Mouse (Mus musculus) MEL (cell line): ENCODE results near the gene Tnfrsf8. TPM values are rescaled to one million over a fixed set of nuclear protein-coding genes. Genes with fewer than 3 reads are reported as not detected.

Experiments
- DNase-seq: peaks from one replicate; pipeline ENCODE4 v3.0.0; 2011; ENCODE audit warnings: low read depth, low spot score
- H3K27ac ChIP-seq: 2 replicates; pipeline ENCODE4 v1.5.1; 2012; ENCODE audit warnings: low read depth, mild to moderate bottlenecking, control low read depth, low read length, moderate library complexity; ENCODE audit not compliant: control insufficient read depth
- H3K27me3 ChIP-seq, 2 experiments: fragments of 150-350 bp in 1 of 2; sonication (generic) in 1 of 2; 2 replicates each; pipeline ENCODE4 v1.6.1; 2012; ENCODE audit warnings: low read length in 2 of 2, mild to moderate bottlenecking in 2 of 2, improper control_type of control experiment in 1 of 2, moderate library complexity in 1 of 2; ENCODE audit not compliant: insufficient read depth in 2 of 2, control insufficient read depth in 1 of 2
- H3K36me3 ChIP-seq, 2 experiments: 2 replicates each; pipeline ENCODE4 v1.6.1; 2012 to 2014; ENCODE audit warnings: low read length in 2 of 2, improper control_type of control experiment in 1 of 2, inconsistent platforms in 1 of 2, mild to moderate bottlenecking in 1 of 2; ENCODE audit not compliant: insufficient read depth in 2 of 2, control insufficient read depth in 1 of 2
- H3K4me1 ChIP-seq, 2 experiments: fragments of 150-350 bp in 1 of 2; sonication (generic) in 1 of 2; 2 replicates each; pipeline ENCODE4 v1.6.1; 2012; ENCODE audit warnings: low read length in 2 of 2, improper control_type of control experiment in 1 of 2, mild to moderate bottlenecking in 1 of 2; ENCODE audit not compliant: insufficient read depth in 2 of 2, control insufficient read depth in 1 of 2
- H3K4me3 ChIP-seq, 2 experiments: fragments of 150-350 bp in 1 of 2; sonication (generic) in 1 of 2; 2 replicates each; pipeline ENCODE4 v1.5.1; 2012; ENCODE audit warnings: low read depth in 2 of 2, low read length in 2 of 2, mild to moderate bottlenecking in 2 of 2, moderate library complexity in 2 of 2, control low read depth in 1 of 2, improper control_type of control experiment in 1 of 2; ENCODE audit not compliant: control insufficient read depth in 1 of 2, insufficient read depth in 1 of 2
- H3K79me2 ChIP-seq: 2 replicates; pipeline ENCODE4 v1.6.1; 2012; ENCODE audit warnings: mild to moderate bottlenecking, low read length, moderate library complexity; ENCODE audit not compliant: control insufficient read depth, poor library complexity, insufficient read depth
- H3K9ac ChIP-seq: 2 replicates; pipeline ENCODE4 v1.6.1; 2012; ENCODE audit warnings: low read depth, mild to moderate bottlenecking, control low read depth, low read length, moderate library complexity; ENCODE audit not compliant: control insufficient read depth, poor library complexity, severe bottlenecking
- H3K9me3 ChIP-seq: fragments of 150-350 bp; sonication (generic); replicated peaks from 2 replicates; pipeline ENCODE4 v1.6.1; 2012; ENCODE audit warnings: mild to moderate bottlenecking, low read length, improper control_type of control experiment, moderate library complexity; ENCODE audit not compliant: insufficient read depth
- BHLHE40 ChIP-seq: IDR thresholded peaks from 2 replicates; pipeline ENCODE4 v1.6.1; 2012; ENCODE audit warnings: low read depth, mild to moderate bottlenecking, inconsistent platforms, low read length, improper control_type of control experiment, borderline replicate concordance
- CHD1 ChIP-seq: IDR thresholded peaks from 2 replicates; pipeline ENCODE4 v1.6.1; 2012; ENCODE audit warnings: low read depth, mild to moderate bottlenecking, inconsistent platforms, low read length, improper control_type of control experiment
- CHD2 ChIP-seq: IDR thresholded peaks from 2 replicates; pipeline ENCODE4 v1.6.1; 2011; ENCODE audit warnings: low read length, improper control_type of control experiment
- ELF1 ChIP-seq: IDR thresholded peaks from 2 replicates; pipeline ENCODE4 v1.6.1; 2014; ENCODE audit warnings: low read depth, mild to moderate bottlenecking, inconsistent platforms, low read length, improper control_type of control experiment, moderate library complexity
- EP300 ChIP-seq, 2 experiments: IDR thresholded peaks; 2 replicates each; pipeline ENCODE4 v1.6.1; 2011; ENCODE audit warnings: improper control_type of control experiment in 2 of 2, low read length in 2 of 2, low read depth in 1 of 2, mild to moderate bottlenecking in 1 of 2
- ETS1 ChIP-seq: IDR thresholded peaks from 2 replicates; pipeline ENCODE4 v1.6.1; 2012; ENCODE audit warnings: low read depth, mild to moderate bottlenecking, inconsistent platforms, low read length, improper control_type of control experiment, moderate library complexity
- HCFC1 ChIP-seq: IDR thresholded peaks from 2 replicates; pipeline ENCODE4 v1.6.1; 2012; ENCODE audit warnings: low read depth, mild to moderate bottlenecking, inconsistent platforms, low read length, improper control_type of control experiment, moderate library complexity
- JUND ChIP-seq: IDR thresholded peaks from 2 replicates; pipeline ENCODE4 v1.6.1; 2011; ENCODE audit warnings: low read depth, mild to moderate bottlenecking, improper control_type of control experiment, low read length
- KAT2A ChIP-seq: conservative IDR thresholded peaks from 2 replicates; pipeline ENCODE4 v1.6.1; 2012; ENCODE audit warnings: low read depth, low read length, improper control_type of control experiment, inconsistent platforms
- MAFK ChIP-seq: IDR thresholded peaks from 2 replicates; pipeline ENCODE4 v1.6.1; 2011; ENCODE audit warnings: low read depth, mild to moderate bottlenecking, low read length, improper control_type of control experiment, borderline replicate concordance
- MAX ChIP-seq: IDR thresholded peaks from 2 replicates; pipeline ENCODE4 v1.6.1; 2011; ENCODE audit warnings: low read length, improper control_type of control experiment
- MAZ ChIP-seq: IDR thresholded peaks from 2 replicates; pipeline ENCODE4 v1.6.1; 2012; ENCODE audit warnings: low read depth, mild to moderate bottlenecking, inconsistent platforms, low read length, improper control_type of control experiment
- MYC ChIP-seq: IDR thresholded peaks from 2 replicates; pipeline ENCODE4 v1.6.1; 2011; ENCODE audit warnings: low read depth, mild to moderate bottlenecking, low read length, improper control_type of control experiment, moderate library complexity
- NELFE ChIP-seq: IDR thresholded peaks from 2 replicates; pipeline ENCODE4 v1.6.1; 2011; ENCODE audit warnings: low read depth, low read length, improper control_type of control experiment
- RAD21 ChIP-seq: IDR thresholded peaks from 2 replicates; pipeline ENCODE4 v1.6.1; 2011; ENCODE audit warnings: mild to moderate bottlenecking, low read depth, low read length, improper control_type of control experiment
- SIN3A ChIP-seq: IDR thresholded peaks from 2 replicates; pipeline ENCODE4 v1.6.1; 2012; ENCODE audit warnings: low read length, improper control_type of control experiment, inconsistent platforms
- SMC3 ChIP-seq: IDR thresholded peaks from 2 replicates; pipeline ENCODE4 v1.6.1; 2011; ENCODE audit warnings: low read depth, low read length, improper control_type of control experiment
- TAL1 ChIP-seq: IDR thresholded peaks from 2 replicates; pipeline ENCODE4 v1.6.1; 2012; ENCODE audit warnings: mild to moderate bottlenecking, inconsistent platforms, low read length, moderate library complexity, mixed read lengths
- TCF12 ChIP-seq: IDR thresholded peaks from 2 replicates; pipeline ENCODE4 v1.6.1; 2014; ENCODE audit warnings: low read depth, mild to moderate bottlenecking, inconsistent platforms, low read length, improper control_type of control experiment, moderate library complexity
- ZKSCAN1 ChIP-seq: IDR thresholded peaks from 2 replicates; pipeline ENCODE4 v1.6.1; 2012; ENCODE audit warnings: low read depth, mild to moderate bottlenecking, inconsistent platforms, low read length, improper control_type of control experiment, moderate library complexity
- ZNF384 ChIP-seq: IDR thresholded peaks from 2 replicates; pipeline ENCODE4 v1.6.1; 2012; ENCODE audit warnings: low read depth, mild to moderate bottlenecking, inconsistent platforms, low read length, improper control_type of control experiment
- polyA plus RNA-seq, 2 experiments: library from polyadenylated mRNA; stranded (reverse) in 1 of 2; unstranded in 1 of 2; fragments of >175 nt in 1 of 2; fragments of >200 nt in 1 of 2; gene quantifications; 2 replicates each; pipeline versions ENCODE4 v1.2.1 to v1.2.4; 2012; ENCODE audit warnings: low replicate concordance in 2 of 2, low read depth in 1 of 2; ENCODE audit not compliant: insufficient read length in 2 of 2, insufficient read depth in 1 of 2, missing spikeins in 1 of 2
- total RNA-seq: library from RNA; depleted of rRNA; stranded (reverse); fragments of 300-350 nt; gene quantifications from 2 replicates; pipeline ENCODE4 v1.2.3, GENCODE M21; 2012

The Tnfrsf8 gene
- total and polyA plus RNA-seq, 3 experiments, result not detected

- no peak overlapping the region for H3K27ac ChIP-seq
- no peaks in the 10 kb centered on the region for H3K79me2 ChIP-seq
- no peak for DNase-seq
- no peaks in the 10 kb centered on the region for H3K9me3 ChIP-seq
- H3K9ac ChIP-seq, result no peak overlapping the region
- peaks cover 0 to 5% of the 10 kb centered on the region in 2 experiments; a peak in 2 of 4 replicates for H3K36me3 ChIP-seq
- peaks cover 2 to 15% of the 10 kb centered on the region in 2 experiments; a peak in 3 of 4 replicates for H3K4me1 ChIP-seq
- 0 out of 4 replicates have a peak, but pooled peaks cover 0 to 2% of the 10 kb centered on the region in 2 experiments for H3K27me3 ChIP-seq
- H3K4me3 ChIP-seq, result no peak overlapping the region
- no peak for TF ChIP-seq EP300 (IDR thresholded peaks at IDR 0.05; ENCODE audit: low read depth in 1 of 2, low read length in 2 of 2)
- no peak for TF ChIP-seq BHLHE40
- TF ChIP-seq ZNF384, result no peak
- no peak for TF ChIP-seq RAD21
- TF ChIP-seq SMC3, result no peak
- TF ChIP-seq JUND, result no peak
- TF ChIP-seq NELFE, result no peak
- TF ChIP-seq TCF12, result no peak
- TF ChIP-seq ZKSCAN1, result no peak
- TF ChIP-seq ETS1, result no peak
- no peak for TF ChIP-seq ELF1
- TF ChIP-seq MAX, result no peak
- TF ChIP-seq SIN3A, result no peak
- TF ChIP-seq MYC, result no peak
- TF ChIP-seq KAT2A, result no peak
These were observed 62.4 kb downstream of the Tnfrsf8 start for GRCm38 (mm10) chr4:145252611-145253010.

DNA sequence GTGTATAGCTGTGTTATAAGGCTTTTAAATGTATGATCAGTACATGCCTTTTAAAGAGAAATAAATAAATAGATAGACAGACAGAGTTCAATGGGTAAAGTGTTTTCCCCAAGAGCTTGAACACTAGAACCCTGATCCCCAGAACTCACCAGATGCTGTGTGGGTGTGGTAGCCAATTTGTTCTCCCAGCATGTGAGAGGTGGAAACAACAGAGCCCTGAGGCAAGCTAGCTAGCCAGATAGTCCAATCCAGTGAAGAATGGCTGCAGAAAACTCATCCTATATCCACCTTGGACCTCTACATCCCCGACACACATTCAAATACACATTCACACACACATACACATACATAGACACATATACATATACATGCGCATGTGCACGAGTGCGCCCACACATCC lies 63.4 kb downstream of the Tnfrsf8 start:
- H3K27me3 ChIP-seq, result peaks cover 0 to 5% of the 10 kb centered on the region in 2 experiments; a peak in 1 of 4 replicates
- H3K9me3 ChIP-seq, result no peaks in the 10 kb centered on the region
- H3K9ac ChIP-seq, result no peak overlapping the region
- TF ChIP-seq ZKSCAN1 (no peak), TCF12 (no peak), CHD2 (no peak), HCFC1 (no peak), CHD1 (no peak), MAFK (no peak), MAZ (no peak), TAL1 (no peak), ZNF384 (no peak)
- peaks cover 0 to 5% of the 10 kb centered on the region in 2 experiments; a peak in 2 of 4 replicates for H3K36me3 ChIP-seq
- no peaks in the 10 kb centered on the region for H3K79me2 ChIP-seq
- no peak overlapping the region for H3K4me3 ChIP-seq
- DNase-seq, result no peak
- H3K27ac ChIP-seq, result no peak overlapping the region
- peaks cover 2 to 18% of the 10 kb centered on the region in 2 experiments; a peak in 3 of 4 replicates for H3K4me1 ChIP-seq
